Mouse (Mus musculus) layer of hippocampus, adult 9-11 months (tissue): ENCODE measurements around the gene Smim5.
"Not testable (repeated sequence)": the region's sequence is repeated elsewhere in the genome, so short reads cannot be mapped to it uniquely, and the experiment has no call there.

Experiments
- DNase-seq: peaks from one replicate; pipeline ENCODE4 v3.0.0; 2022

The Smim5 gene

GRCm38 (mm10) chr11:115899486-115900266 is at the start of gene Smim5:
TSS of gene Smim5 (plus strand) at chr11:115899966.
- no peak for DNase-seq

GRCm38 (mm10) chr11:115854674-115855073 is 45.1 kb upstream of the Smim5 start:
- DNase-seq = no peak

- DNase-seq = not testable (repeated sequence)
Measured at GRCm38 (mm10) chr11:115857146-115857545, 42.6 kb upstream of the Smim5 start.

GRCm38 (mm10) chr11:115857936-115858335 is 41.8 kb upstream of the Smim5 start:
- no peak for DNase-seq

GRCm38 (mm10) chr11:115858354-115858753 is 41.4 kb upstream of the Smim5 start, which contains the start of gene Myo15b:
TSS of gene Myo15b (plus strand) at chr11:115858406.
- DNase-seq = no peak

GRCm38 (mm10) chr11:115859143-115859945 is 40.4 kb upstream of the Smim5 start:
- DNase-seq = peak; percentile 67

- no peak for DNase-seq
Measured at GRCm38 (mm10) chr11:115863895-115864294, 35.9 kb upstream of the Smim5 start.

GRCm38 (mm10) chr11:115869393-115869792 is 30.4 kb upstream of the Smim5 start:
- DNase-seq = no peak

GRCm38 (mm10) chr11:115872437-115872836 is 27.3 kb upstream of the Smim5 start:
- no peak for DNase-seq

GRCm38 (mm10) chr11:115875935-115876334 is 23.8 kb upstream of the Smim5 start:
- no peak for DNase-seq

- no peak for DNase-seq
Measured at GRCm38 (mm10) chr11:115876438-115876837, 23.3 kb upstream of the Smim5 start.

- no peak for DNase-seq
Measured at GRCm38 (mm10) chr11:115877174-115877755, 22.5 kb upstream of the Smim5 start.

- DNase-seq = no peak
Measured at GRCm38 (mm10) chr11:115878071-115878470, 21.7 kb upstream of the Smim5 start.

GRCm38 (mm10) chr11:115881002-115881401 is 18.8 kb upstream of the Smim5 start:
- no peak for DNase-seq

- DNase-seq = no peak
Measured at GRCm38 (mm10) chr11:115883251-115883650, 16.5 kb upstream of the Smim5 start.

GRCm38 (mm10) chr11:115884361-115884760 is 15.4 kb upstream of the Smim5 start:
- no peak for DNase-seq

GRCm38 (mm10) chr11:115885281-115885680 is 14.5 kb upstream of the Smim5 start:
- no peak for DNase-seq

- DNase-seq = no peak
Measured at GRCm38 (mm10) chr11:115886446-115886845, 13.3 kb upstream of the Smim5 start.

GRCm38 (mm10) chr11:115888020-115888419 is 11.7 kb upstream of the Smim5 start:
- DNase-seq = no peak

- no peak for DNase-seq
Measured at GRCm38 (mm10) chr11:115889159-115889558, 10.6 kb upstream of the Smim5 start.

- no peak for DNase-seq
Measured at GRCm38 (mm10) chr11:115892213-115892612, 7.6 kb upstream of the Smim5 start.

- no peak for DNase-seq
Measured at GRCm38 (mm10) chr11:115893071-115893470, 6.7 kb upstream of the Smim5 start.

GRCm38 (mm10) chr11:115894755-115895520 is 4.8 kb upstream of the Smim5 start:
- DNase-seq = no peak
